Mouse (Mus musculus) liver, adult 2 months (tissue): Measurements from ENCODE around the gene Dstyk. TPM values are rescaled to one million over a fixed set of nuclear protein-coding genes. Genes with fewer than 3 reads are reported as not detected.

ENCODE experiments used
- DNase-seq: peaks from one replicate; pipeline ENCODE4 v3.0.0-alpha.2; 2011; ENCODE audit warnings: low read depth, low spot score; ENCODE audit errors: extremely low read depth
- H3K27ac ChIP-seq: fragments of 200-500 bp; replicated peaks from 2 replicates; pipeline ENCODE4 v1.5.1; 2012; ENCODE audit warnings: low read depth, mild to moderate bottlenecking, control low read depth, inconsistent platforms, low read length; ENCODE audit not compliant: insufficient read depth
- H3K27me3 ChIP-seq: fragments of 200-500 bp; 2 replicates; pipeline ENCODE4 v1.6.1; 2012; ENCODE audit warnings: mild to moderate bottlenecking, moderate library complexity, low read length, inconsistent platforms; ENCODE audit not compliant: control insufficient read depth, insufficient read depth
- H3K36me3 ChIP-seq: fragments of 200-500 bp; 2 replicates; pipeline ENCODE4 v1.6.1; 2012; ENCODE audit warnings: low read length, inconsistent platforms; ENCODE audit not compliant: control insufficient read depth, insufficient read depth
- H3K4me1 ChIP-seq: fragments of 200-500 bp; 2 replicates; pipeline ENCODE4 v1.6.1; 2011; ENCODE audit warnings: low read length; ENCODE audit not compliant: control insufficient read depth, insufficient read depth
- H3K4me3 ChIP-seq: fragments of 200-500 bp; 2 replicates; pipeline ENCODE4 v1.5.1; 2011; ENCODE audit warnings: low read depth, mild to moderate bottlenecking, control low read depth, low read length, moderate library complexity; ENCODE audit not compliant: insufficient read depth
- H3K79me2 ChIP-seq: fragments of 200-500 bp; 2 replicates; pipeline ENCODE4 v1.6.1; 2012; ENCODE audit warnings: inconsistent platforms, mild to moderate bottlenecking, low read length, moderate library complexity; ENCODE audit not compliant: control insufficient read depth, insufficient read depth
- H3K9ac ChIP-seq: fragments of 200-500 bp; 2 replicates; pipeline ENCODE4 v1.6.1; 2012; ENCODE audit warnings: low read depth, mild to moderate bottlenecking, control low read depth, inconsistent platforms, low read length
- CTCF ChIP-seq: fragments of 200-500 bp; IDR thresholded peaks from 2 replicates; pipeline ENCODE4 v1.5.1; 2011; ENCODE audit warnings: low read depth, low read length, control low read depth
- POLR2A ChIP-seq: fragments of 200-500 bp; IDR thresholded peaks from 2 replicates; pipeline ENCODE4 v1.6.1; 2011; ENCODE audit warnings: low read length, control low read depth; ENCODE audit not compliant: insufficient read depth; ENCODE audit errors: extremely low read depth
- WGBS: fragments of 180-500 bp; shearing (Covaris S2); methylation state at CpG from one replicate; pipeline ENCODE4 v1.1.7; 2018; 5-methylcytosine and 5-hydroxymethylcytosine counted together
- polyA plus RNA-seq: library from polyadenylated mRNA; depleted of rRNA; stranded (reverse); fragments of >200 nt; gene quantifications from 2 replicates; pipeline ENCODE4 v1.2.3, GENCODE M21; 2012
- total RNA-seq: library from RNA; depleted of rRNA; stranded (reverse); fragments of >200 nt; gene quantifications from 2 replicates; pipeline ENCODE4 v1.2.3, GENCODE M21; 2014

Dstyk gene
- total and polyA plus RNA-seq, 2 experiments, result 4.1 to 8.9 TPM

GRCm38 (mm10) chr1:132474496-132474895 lies 57.1 kb downstream of the Dstyk start:
- H3K9ac ChIP-seq, result no peak overlapping the region
- no peaks in the 10 kb centered on the region for H3K27me3 ChIP-seq
- H3K79me2 ChIP-seq, result peaks cover 12% of the 10 kb centered on the region
- no peaks in the 10 kb centered on the region for H3K36me3 ChIP-seq
- 81% methylated on average over 1 of the region's 1 CpGs for WGBS
- no peak for DNase-seq
- peaks cover 8% of the 10 kb centered on the region for H3K4me1 ChIP-seq
- TF ChIP-seq POLR2A, result no peak
- TF ChIP-seq CTCF, result no peak
- H3K4me3 ChIP-seq, result no peak overlapping the region
- no peak overlapping the region for H3K27ac ChIP-seq

GRCm38 (mm10) chr1:132476575-132476927 lies 59.2 kb downstream of the Dstyk start:
- H3K36me3 ChIP-seq, result no peaks in the 10 kb centered on the region
- peak overlapping the region; percentile 74 for H3K27ac ChIP-seq
- H3K4me1 ChIP-seq, result peaks cover 8% of the 10 kb centered on the region
- TF ChIP-seq POLR2A (no peak), CTCF (no peak)
- peak overlapping the region; percentile 49 for H3K9ac ChIP-seq
- no peaks in the 10 kb centered on the region for H3K27me3 ChIP-seq
- H3K79me2 ChIP-seq, result peaks cover 16% of the 10 kb centered on the region
- WGBS, result 3% methylated on average over 9 of the region's 9 CpGs
- no peak for DNase-seq
- peak overlapping the region; percentile 58 for H3K4me3 ChIP-seq

DNA sequence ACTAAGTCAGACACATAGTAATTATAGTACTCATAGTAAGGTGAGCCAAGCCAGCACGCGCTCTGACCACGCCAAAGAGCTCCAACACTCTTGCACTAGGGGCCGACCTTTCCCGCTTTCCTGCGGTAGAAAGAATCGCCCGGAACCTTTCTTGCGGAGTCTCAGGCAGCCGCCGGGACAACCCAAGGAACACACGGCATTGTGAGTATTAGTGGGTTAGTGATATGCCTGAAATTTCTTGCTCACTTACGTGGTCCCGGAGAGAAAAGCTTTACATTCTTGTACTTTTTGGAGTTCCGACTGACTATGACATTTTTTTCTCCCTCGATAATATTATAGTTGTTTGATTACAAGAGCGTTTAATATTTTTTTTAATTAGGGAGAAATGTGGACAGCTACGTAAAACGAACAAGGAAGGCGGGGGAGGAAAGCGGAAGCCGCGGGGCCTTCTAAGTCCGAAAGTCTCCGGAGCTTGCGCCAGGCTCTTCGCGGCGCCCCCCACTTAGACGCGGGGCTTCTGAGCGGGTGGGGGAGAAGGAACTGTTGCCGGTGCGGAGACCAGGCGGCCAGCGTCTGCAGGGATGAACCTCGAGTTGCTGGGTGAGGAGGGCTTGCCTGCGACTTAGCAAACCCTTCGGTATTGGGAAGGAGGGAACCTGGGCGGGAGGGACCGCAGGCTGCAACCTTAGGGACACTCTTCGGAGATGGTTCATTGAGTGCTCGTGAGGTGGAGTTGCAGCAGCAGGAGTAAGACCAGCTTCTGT lies 59.8 kb downstream of the Dstyk start, which contains the start of gene Rbbp5:
Gene Rbbp5, plus strand, starts transcription at position 438 of the 764 bp plus-strand sequence.
- Histone ChIP-seq H3K4me3 (peak within 1 kb of the TSS; percentile 98), H3K27me3 (no peaks in the 10 kb centered on the region), H3K36me3 (no peaks in the 10 kb centered on the region), H3K9ac (peak within 1 kb of the TSS; percentile 97), H3K79me2 (peaks cover 16% of the 10 kb centered on the region), H3K4me1 (peaks cover 8% of the 10 kb centered on the region), H3K27ac (peak within 1 kb of the TSS; percentile 82)
- under 1% methylated on average over 43 of the region's 43 CpGs for WGBS
- TF ChIP-seq POLR2A (peak; percentile 42; the same call in 1 of the 2 replicates), CTCF (0 out of 2 replicates have a peak, but pooled peaks have one; percentile 4)
- peak; percentile 85 for DNase-seq

DNA sequence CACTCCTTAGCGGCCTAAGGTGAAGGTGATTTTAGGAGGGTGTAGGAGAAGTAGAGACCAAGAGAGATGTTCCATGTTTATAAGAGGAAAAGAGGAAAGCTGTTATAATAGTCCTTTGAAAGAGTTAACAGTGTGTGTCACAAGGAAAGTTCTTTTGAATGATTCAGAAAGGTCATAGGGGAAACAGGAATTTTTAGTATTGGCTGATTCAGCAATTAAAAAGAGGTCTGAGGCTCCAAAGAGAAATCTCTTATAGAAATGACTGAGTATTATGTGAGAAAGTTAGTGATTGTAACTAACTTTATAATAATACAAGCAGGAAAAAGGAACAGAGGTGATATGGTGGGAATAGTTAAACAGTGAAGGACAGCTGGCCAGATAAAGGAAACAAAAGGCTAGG lies 62.1 kb downstream of the Dstyk start:
- H3K36me3 ChIP-seq, result no peaks in the 10 kb centered on the region
- H3K9ac ChIP-seq, result no peak overlapping the region
- H3K4me3 ChIP-seq, result no peak overlapping the region
- H3K4me1 ChIP-seq, result peaks cover 8% of the 10 kb centered on the region
- no peaks in the 10 kb centered on the region for H3K27me3 ChIP-seq
- DNase-seq, result no peak
- peaks cover 26% of the 10 kb centered on the region for H3K79me2 ChIP-seq
- 90% methylated on average over 1 of the region's 1 CpGs for WGBS
- H3K27ac ChIP-seq, result no peak overlapping the region
- no peak for TF ChIP-seq CTCF

GRCm38 (mm10) chr1:132481619-132482018 lies 64.3 kb downstream of the Dstyk start:
- H3K36me3 ChIP-seq, result peaks cover 9% of the 10 kb centered on the region
- peaks cover 26% of the 10 kb centered on the region for H3K79me2 ChIP-seq
- peaks cover 8% of the 10 kb centered on the region for H3K4me1 ChIP-seq
- TF ChIP-seq POLR2A (no peak), CTCF (no peak)
- no peak for DNase-seq
- no peak overlapping the region for H3K27ac ChIP-seq
- 98% methylated on average over 2 of the region's 2 CpGs for WGBS
- H3K9ac ChIP-seq, result no peak overlapping the region
- no peak overlapping the region for H3K4me3 ChIP-seq
- no peaks in the 10 kb centered on the region for H3K27me3 ChIP-seq

- no peak for DNase-seq
- Histone ChIP-seq H3K9ac (no peak overlapping the region), H3K27ac (no peak overlapping the region), H3K79me2 (peaks cover 16% of the 10 kb centered on the region; the same call in 1 of the 2 replicates), H3K27me3 (no peaks in the 10 kb centered on the region), H3K36me3 (peaks cover 14% of the 10 kb centered on the region), H3K4me3 (no peak overlapping the region), H3K4me1 (peaks cover 3% of the 10 kb centered on the region; the same call in 1 of the 2 replicates)
- no peak for TF ChIP-seq CTCF
- WGBS, result 37% methylated on average over 3 of the region's 3 CpGs
Measured at GRCm38 (mm10) chr1:132483234-132483633, 65.9 kb downstream of the Dstyk start.
